Mouse (Mus musculus): ENCODE data around the gene Ufc1. TPM values are rescaled to one million over a fixed set of nuclear protein-coding genes. Genes with fewer than 3 reads are reported as not detected.
A peak's percentile ranks its signal among the peaks of the same experiment; 100 is the strongest.
"Not testable (repeated sequence)": the region's sequence is repeated elsewhere in the genome, so short reads cannot be mapped to it uniquely, and the experiment has no call there.

Gene Ufc1
- total and polyA plus RNA-seq, 2 experiments from 2014 or later, result 96.6 to 133 TPM

DNA sequence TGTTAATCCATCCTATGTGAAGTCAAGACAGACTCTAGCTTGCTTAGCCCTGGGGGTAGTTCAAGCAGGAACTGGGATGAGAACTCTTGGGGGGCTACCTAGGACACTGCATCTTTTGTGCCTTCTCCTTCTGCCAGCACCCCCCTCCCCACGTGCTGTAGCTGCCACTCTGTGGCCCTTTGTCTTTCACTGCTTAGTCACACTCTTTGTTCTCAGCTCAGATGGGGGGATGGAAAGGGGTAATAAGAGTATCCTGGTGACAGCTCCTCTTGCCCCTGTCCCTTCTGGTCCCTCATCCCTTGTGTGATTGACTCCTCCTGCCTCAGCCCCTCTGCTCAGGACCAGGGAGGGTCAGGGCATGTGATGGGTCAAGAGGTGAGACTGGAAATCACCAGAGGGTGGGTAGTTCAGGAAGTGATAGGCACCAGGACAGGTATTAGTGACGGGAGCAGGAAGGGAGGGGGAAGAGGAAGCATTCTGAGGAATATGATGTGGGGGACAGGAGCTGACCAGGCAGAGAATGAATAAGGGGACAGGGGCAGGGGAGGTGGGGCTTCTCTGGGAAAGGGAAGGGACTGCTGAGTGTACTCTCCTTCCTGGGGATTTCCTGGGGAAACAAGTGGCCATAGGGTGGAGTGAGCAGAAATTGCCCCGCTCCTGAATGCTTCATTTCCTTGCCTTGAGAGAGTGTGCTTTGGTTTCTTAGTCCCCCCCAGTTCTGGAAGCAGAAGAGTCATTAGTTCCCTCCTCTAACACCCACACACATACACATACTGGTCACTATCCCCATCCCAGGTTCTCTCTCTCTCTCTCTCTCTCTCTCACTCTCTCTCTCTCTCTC, 46.2 kb downstream of the Ufc1 start:
- Histone ChIP-seq H3K9ac (no peak overlapping the region), H3K9me3 (ENCODE audit: low read length) (no peaks in the 10 kb centered on the region), H3K27ac (ENCODE audit: low read depth, low read length) (no peak overlapping the region), H3K27me3 (ENCODE audit: insufficient read depth, low read length) (no peaks in the 10 kb centered on the region), H3K4me3 (ENCODE audit: low read depth, low read length) (no peak overlapping the region), H3K4me1 (ENCODE audit: insufficient read depth) (peaks cover 15% of the 10 kb centered on the region; the same call in 1 of the 2 replicates), H3K4me2 (ENCODE audit: low read depth) (no peak overlapping the region), H3K36me3 (ENCODE audit: insufficient read depth) (no peaks in the 10 kb centered on the region)
- WGBS, result 43% methylated on average over 3 of the region's 3 CpGs
- no peak for TF ChIP-seq CTCF (IDR thresholded peaks at IDR 0.05; ENCODE audit: low read depth)
- no peak for ATAC-seq
- no peak for DNase-seq

DNA sequence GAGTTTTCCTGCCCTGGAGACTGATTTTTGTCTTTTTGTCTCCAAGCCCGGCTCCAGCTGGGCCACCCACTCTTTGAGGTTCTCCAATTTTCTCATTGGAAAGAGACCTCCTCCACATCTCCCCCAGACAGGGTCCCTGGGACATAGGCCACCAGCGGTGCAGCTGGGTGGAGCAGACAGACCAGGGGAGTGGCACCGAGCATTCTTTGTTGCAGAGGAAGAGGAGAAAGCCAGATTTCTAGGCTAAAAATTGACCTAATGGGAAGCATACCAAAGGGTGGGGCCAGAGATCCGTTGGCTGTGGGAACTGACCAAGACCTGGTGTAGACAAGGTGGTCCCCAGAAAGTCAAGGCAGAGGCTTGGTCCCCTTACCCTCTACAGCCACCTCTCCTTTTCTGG, 46.9 kb downstream of the Ufc1 start:
- 0 out of 2 replicates have a peak, but pooled peaks cover 1% of the 10 kb centered on the region for H3K36me3 ChIP-seq (ENCODE audit: insufficient read depth)
- peak overlapping the region; percentile 63; the same call in 1 of the 2 replicates for H3K4me2 ChIP-seq (ENCODE audit: low read depth)
- no peak for DNase-seq
- 38% methylated on average over 4 of the region's 4 CpGs for WGBS
- no peaks in the 10 kb centered on the region for H3K9me3 ChIP-seq (ENCODE audit: low read length)
- no peak overlapping the region for H3K9ac ChIP-seq
- TF ChIP-seq CTCF (IDR thresholded peaks at IDR 0.05; ENCODE audit: low read depth), result no peak
- H3K27me3 ChIP-seq (ENCODE audit: insufficient read depth, low read length), result no peaks in the 10 kb centered on the region
- H3K4me1 ChIP-seq (ENCODE audit: insufficient read depth), result peaks cover 15% of the 10 kb centered on the region; the same call in 1 of the 2 replicates
- 0 out of 2 replicates have a peak overlapping the region, but pooled peaks have one; percentile 75 for H3K27ac ChIP-seq (ENCODE audit: low read depth, low read length)
- no peak overlapping the region for H3K4me3 ChIP-seq (ENCODE audit: low read depth, low read length)
- ATAC-seq, result no peak

DNA sequence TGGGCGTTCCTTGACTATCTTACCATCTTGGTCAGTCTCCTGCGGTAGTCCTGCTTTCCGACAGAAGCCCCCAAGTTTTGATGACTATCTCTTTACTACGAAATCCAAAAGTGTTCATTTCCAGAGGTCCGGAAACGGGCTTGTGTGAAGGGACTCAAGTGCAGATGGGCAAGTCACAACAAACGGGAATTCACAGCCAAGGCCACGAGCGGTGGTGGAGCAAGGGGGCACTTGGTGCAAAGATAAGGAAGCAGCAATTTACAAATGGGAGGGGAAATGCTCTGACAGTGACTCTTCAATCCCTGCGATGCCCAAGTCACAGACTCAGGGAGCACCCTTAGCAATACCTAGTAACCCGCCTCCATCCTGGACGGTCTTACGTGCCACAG, 47.4 kb downstream of the Ufc1 start:
- Histone ChIP-seq H3K9ac (peak overlapping the region; percentile 36), H3K36me3 (ENCODE audit: insufficient read depth) (0 out of 2 replicates have a peak, but pooled peaks cover 6% of the 10 kb centered on the region), H3K4me2 (ENCODE audit: low read depth) (peak overlapping the region; percentile 63), H3K4me3 (ENCODE audit: low read depth, low read length) (peak overlapping the region; percentile 75), H3K4me1 (ENCODE audit: insufficient read depth) (peaks cover 15% of the 10 kb centered on the region; the same call in 1 of the 2 replicates), H3K27me3 (ENCODE audit: insufficient read depth, low read length) (no peaks in the 10 kb centered on the region), H3K9me3 (ENCODE audit: low read length) (no peaks in the 10 kb centered on the region), H3K27ac (ENCODE audit: low read depth, low read length) (peak overlapping the region; percentile 75; the same call in 1 of the 2 replicates)
- ATAC-seq (0 out of 2 replicates have a peak, but pooled peaks have one; percentile 0), DNase-seq (no peak)
- WGBS, result 17% methylated on average over 13 of the region's 13 CpGs
- no peak for TF ChIP-seq CTCF (IDR thresholded peaks at IDR 0.05; ENCODE audit: low read depth)

DNA sequence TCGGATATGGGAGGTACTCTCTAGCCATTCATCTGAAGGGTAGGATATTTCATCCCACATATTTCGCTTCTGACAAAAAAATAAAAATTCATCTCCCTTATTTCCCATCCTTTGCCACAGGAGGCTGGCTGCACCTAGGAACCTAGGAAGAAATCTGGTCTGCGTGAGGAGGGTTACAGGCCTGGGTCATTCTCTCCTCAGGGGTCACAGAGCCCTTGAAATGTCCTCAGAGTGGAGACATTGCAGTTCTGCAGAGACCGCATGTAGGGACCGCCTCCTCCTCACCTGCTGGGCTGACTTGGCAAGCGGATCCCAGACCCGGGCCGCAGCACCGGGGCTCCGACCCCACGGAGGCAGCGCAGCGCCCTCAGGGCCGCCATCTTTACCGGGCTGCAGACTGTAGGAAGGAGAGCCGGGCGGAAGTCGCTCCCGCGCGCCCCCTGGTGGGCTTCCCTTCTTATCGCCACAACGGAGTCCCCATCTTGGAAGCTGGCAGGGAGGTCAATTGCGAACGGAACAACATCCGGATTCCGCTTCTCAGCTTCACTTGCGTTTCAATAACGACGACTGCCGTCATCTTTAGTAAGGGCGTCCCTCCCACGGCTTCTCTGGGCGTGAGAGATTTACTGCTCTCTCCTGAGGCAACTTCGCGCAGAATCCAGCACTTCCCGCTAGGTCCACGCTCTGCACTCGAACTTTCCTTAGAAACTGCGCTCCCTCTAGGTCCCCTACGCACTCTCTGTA, 47.9 kb downstream of the Ufc1 start:
- H3K4me1 ChIP-seq (ENCODE audit: insufficient read depth), result peaks cover 10% of the 10 kb centered on the region; the same call in 1 of the 2 replicates
- ATAC-seq, result peak; percentile 96
- peak overlapping the region; percentile 92 for H3K9ac ChIP-seq
- peak; percentile 99 for DNase-seq
- peak overlapping the region; percentile 64 for H3K4me2 ChIP-seq (ENCODE audit: low read depth)
- H3K36me3 ChIP-seq (ENCODE audit: insufficient read depth), result 0 out of 2 replicates have a peak, but pooled peaks cover 9% of the 10 kb centered on the region
- TF ChIP-seq CTCF (IDR thresholded peaks at IDR 0.05; ENCODE audit: low read depth), result peak; percentile 95
- H3K27ac ChIP-seq (ENCODE audit: low read depth, low read length), result peak overlapping the region; percentile 75
- H3K4me3 ChIP-seq (ENCODE audit: low read depth, low read length), result peak overlapping the region; percentile 75
- WGBS, result 2% methylated on average over 41 of the region's 41 CpGs
- no peaks in the 10 kb centered on the region for H3K9me3 ChIP-seq (ENCODE audit: low read length)
- no peaks in the 10 kb centered on the region for H3K27me3 ChIP-seq (ENCODE audit: insufficient read depth, low read length)

DNA sequence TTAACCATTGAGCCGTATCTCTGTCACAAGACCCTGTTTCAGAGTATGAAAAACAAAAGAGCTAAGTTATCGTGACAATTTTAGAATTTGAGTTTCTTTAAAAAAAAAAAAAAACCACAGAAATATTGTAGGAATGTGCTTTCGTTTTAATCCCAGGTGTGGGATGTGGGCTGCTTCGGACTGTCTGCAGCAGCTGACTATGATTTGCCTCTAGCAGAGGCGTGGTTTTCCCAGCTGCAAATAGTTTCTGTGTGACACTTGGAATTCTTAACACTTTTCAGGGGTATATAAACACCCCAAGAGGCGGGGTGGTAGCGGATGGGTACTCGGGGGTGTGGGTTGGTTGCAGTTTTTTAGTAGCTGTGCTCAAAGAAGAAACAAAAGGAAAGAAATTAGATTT, 49.5 kb downstream of the Ufc1 start:
- no peak overlapping the region for H3K4me3 ChIP-seq (ENCODE audit: low read depth, low read length)
- no peak overlapping the region for H3K27ac ChIP-seq (ENCODE audit: low read depth, low read length)
- peaks cover 23% of the 10 kb centered on the region for H3K36me3 ChIP-seq (ENCODE audit: insufficient read depth)
- DNase-seq (no peak), ATAC-seq (no peak)
- H3K9me3 ChIP-seq (ENCODE audit: low read length), result no peaks in the 10 kb centered on the region
- TF ChIP-seq CTCF (IDR thresholded peaks at IDR 0.05; ENCODE audit: low read depth), result no peak
- no peaks in the 10 kb centered on the region for H3K27me3 ChIP-seq (ENCODE audit: insufficient read depth, low read length)
- no peak overlapping the region for H3K4me2 ChIP-seq (ENCODE audit: low read depth)
- 0 out of 2 replicates have a peak, but pooled peaks cover 2% of the 10 kb centered on the region for H3K4me1 ChIP-seq (ENCODE audit: insufficient read depth)
- no peak overlapping the region for H3K9ac ChIP-seq
- 94% methylated on average over 8 of the region's 8 CpGs for WGBS

DNA sequence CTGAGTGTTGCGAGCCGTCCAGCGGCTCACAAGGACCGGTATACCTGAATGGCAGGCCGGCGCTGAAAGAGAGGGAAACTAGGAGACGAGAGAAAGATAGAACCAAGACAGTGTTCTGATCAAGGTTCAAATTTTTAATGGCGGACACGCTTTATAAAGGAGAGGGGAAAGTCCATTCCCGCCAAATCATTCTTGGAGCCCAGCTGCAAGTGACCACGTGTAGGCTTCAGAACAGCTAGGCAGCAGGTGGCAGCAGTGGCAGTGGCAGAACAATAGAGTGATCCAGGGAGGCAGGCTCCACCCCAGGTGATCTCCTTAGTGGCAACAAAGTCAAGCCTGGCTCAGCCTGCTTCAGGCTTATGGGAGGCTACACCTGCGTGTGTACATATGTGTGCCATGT, 52.9 kb downstream of the Ufc1 start:
- not testable (repeated sequence) for DNase-seq; H3K27me3 ChIP-seq (ENCODE audit: insufficient read depth, low read length); H3K27ac ChIP-seq (ENCODE audit: low read depth, low read length); H3K4me3 ChIP-seq (ENCODE audit: low read depth, low read length); H3K4me1 ChIP-seq (ENCODE audit: insufficient read depth); H3K9ac ChIP-seq; H3K4me2 ChIP-seq (ENCODE audit: low read depth); H3K9me3 ChIP-seq (ENCODE audit: low read length); ATAC-seq
- WGBS, result 81% methylated on average over 12 of the region's 12 CpGs
- peaks cover 55% of the 10 kb centered on the region for H3K36me3 ChIP-seq (ENCODE audit: insufficient read depth)
